Mouse (Mus musculus) c-Kit-positive CD71-positive TER-119-positive erythroid progenitor cells, embryonic 14.5 days (primary cell): ENCODE data around the gene Col8a2.
A peak's percentile ranks its signal among the peaks of the same experiment; 100 is the strongest.

Experiments used
- DNase-seq: peaks from one replicate; pipeline ENCODE4 v3.0.0-alpha.2; 2013; ENCODE audit warnings: low spot score

Col8a2 gene

GRCm38 (mm10) chr4:126331751-126332150 lies 45.2 kb downstream of the Col8a2 start:
- DNase-seq, result no peak

GRCm38 (mm10) chr4:126332358-126332757 lies 45.8 kb downstream of the Col8a2 start:
- peak; percentile 40 for DNase-seq

DNA sequence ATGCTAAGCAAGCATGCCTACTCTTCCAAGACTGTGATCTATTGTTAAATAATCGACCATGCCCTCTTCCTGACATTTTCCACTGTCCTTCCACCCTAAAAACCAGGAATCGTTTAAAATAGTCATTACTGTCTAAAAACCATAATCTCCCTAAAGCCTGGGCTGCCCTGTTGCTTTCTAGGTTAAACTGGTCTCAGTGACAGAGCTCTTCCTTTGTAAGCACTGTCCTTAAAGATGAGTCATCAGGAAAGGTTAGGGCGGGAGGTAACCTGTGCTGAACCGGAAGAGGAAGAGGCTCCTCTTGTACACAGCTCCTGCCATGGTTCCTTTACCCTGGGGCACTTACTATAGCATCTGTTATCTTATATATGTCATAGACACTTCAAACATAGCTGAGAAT lies 52.9 kb downstream of the Col8a2 start:
- no peak for DNase-seq

- no peak for DNase-seq
These were observed 56.9 kb downstream of the Col8a2 start for GRCm38 (mm10) chr4:126343451-126343850.

GRCm38 (mm10) chr4:126360069-126360468 lies 73.5 kb downstream of the Col8a2 start:
- DNase-seq, result no peak
